Mouse (Mus musculus) inflammation-experienced regulatory T-cells, adult 16 weeks (primary cell): ENCODE data around the gene Ptgdr2. TPM values are rescaled to one million over a fixed set of nuclear protein-coding genes. Genes with fewer than 3 reads are reported as not detected.

Experiments used
- polyA plus RNA-seq: library from polyadenylated mRNA; unstranded; fragments of 100-300 nt; shearing (Covaris generic); gene quantifications from one replicate; pipeline ENCODE4 v1.2.1, GENCODE M21; 2017

Ptgdr2 gene
- polyA plus RNA-seq: not detected

DNA sequence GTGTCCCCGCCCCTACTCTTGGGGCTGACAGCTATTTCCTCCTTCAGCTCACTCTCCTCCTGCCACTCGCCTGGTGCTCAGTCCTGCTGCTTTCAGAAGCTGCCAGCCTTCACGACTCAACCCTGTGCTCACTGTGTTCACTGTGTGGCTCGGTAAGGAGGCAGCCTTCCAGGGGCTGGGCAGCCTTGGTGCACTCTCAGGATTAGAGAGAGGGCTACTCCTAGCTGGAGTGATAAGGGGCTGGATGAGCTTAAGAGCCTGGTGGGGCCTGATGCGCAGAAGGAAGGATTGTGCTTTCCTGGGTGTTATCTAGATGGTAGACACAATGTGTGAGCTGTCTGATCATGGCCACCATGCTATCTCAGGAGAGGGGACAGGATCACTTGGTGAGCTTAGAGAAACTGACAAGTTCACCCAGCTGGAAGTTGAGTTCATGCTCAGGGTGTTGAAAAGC is at the start of gene Ptgdr2:
Gene Ptgdr2, plus strand, starts transcription at position 51 of the 454 bp plus-strand sequence.

DNA sequence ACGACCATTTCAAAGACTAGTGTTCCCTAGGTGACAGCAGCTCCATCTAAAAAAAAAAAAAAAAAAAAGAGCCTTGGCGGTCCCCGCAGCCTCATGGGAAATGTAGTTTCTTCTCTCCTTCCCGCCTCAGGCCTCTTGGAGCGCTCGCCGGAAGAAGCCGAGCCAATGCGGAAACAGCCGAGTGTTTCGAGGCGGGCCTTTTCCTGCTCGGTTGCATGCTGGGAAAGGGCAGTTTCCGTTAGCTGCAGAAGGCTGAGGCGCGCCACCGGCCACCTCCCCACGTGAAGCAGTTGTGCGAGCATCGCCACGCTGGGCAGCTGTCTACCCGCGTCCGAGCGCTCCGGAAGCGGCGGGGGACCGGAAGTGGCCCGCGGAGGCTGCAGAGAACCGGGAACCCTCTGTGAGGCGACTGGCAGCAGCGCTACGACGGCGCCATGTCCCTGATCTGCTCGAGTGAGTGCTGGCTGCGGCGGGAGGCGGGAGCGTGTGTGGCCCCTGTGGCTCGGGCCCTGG is 41.9 kb upstream of the Ptgdr2 start, which contains the start of gene Prpf19:
Gene Prpf19, plus strand, starts transcription at position 216 of the 513 bp plus-strand sequence.

DNA sequence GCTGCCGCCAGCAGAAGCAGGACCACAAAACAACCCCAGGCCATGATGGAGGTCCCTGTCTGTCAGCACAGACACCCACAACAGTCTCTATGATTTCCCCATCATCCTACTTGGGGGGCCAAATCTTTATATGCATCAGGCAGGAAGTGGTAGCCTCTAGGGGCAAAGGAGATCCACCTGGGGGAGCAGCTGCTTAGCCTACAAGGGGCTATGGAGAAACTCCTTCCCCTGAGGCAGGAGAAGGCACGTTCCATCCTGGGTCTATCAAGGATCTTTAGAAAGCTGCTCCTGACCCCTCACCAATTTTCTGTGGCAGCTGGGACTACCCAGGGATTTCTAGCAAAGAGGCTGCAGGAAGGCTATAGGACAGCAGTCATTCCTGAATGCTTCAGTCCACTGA is 16.4 kb upstream of the Ptgdr2 start, which contains the start of gene Zp1:
Gene Zp1, minus strand, starts transcription at position 101 of the 400 bp plus-strand sequence.

DNA sequence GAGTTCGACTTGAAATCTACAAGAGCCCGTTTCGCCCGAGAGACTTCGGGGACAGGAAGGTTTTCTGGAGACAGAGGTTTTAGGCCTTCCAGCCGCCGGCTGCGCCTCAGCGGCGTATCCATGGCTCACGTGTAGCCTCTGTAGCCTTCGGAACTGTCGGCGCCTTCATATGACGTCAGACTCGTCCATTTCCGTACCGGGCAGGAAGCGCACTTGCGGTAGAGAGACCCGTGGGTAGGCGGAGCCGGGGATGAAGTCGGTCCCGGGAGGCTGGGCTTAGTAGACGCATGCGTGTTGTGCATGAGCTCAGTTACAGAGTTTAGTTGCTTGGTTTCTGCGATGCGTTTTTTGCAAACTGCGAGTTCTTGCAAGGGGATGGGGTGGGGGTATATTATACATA is 12.2 kb downstream of the Ptgdr2 start, which contains the start of gene Ccdc86:
Gene Ccdc86, minus strand, starts transcription at position 155 of the 400 bp plus-strand sequence.

DNA sequence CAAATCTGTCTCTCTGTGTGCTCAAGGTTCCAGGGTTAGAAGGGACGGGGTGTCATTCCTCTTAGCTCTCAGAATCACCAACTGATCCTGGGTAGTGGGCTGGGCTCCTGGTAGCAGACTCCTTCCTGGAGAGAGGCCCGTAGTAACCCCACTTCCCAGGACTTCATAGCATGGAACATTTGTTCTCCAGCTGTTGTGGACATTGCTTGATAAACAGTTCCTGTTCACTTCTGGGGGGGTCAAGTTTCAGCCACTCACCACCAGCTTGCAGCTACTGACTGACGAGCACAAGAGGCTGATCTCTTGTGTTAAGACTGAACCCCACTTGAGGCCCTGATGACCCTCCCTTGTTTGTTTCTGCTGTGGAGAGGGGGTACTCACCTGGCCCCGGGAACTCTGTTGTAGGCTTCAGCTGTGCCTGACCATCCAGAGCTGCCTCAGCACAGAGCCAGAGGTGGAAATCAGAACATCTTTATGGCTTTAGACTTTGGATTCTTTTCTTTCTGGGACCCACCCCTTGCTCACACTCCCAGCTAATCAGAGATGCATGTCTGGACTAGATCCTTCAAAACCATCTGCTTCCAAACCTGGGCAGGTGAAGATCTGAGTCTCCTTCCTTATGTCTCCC is 37.4 kb downstream of the Ptgdr2 start, which contains the start of gene Ms4a10:
Gene Ms4a10, minus strand, starts transcription at position 433 of the 628 bp plus-strand sequence.

Other genes starting within 250 kb of the Ptgdr2 start
- gene Vps37c, start 248.4 kb upstream of the Ptgdr2 start, polyA plus RNA-seq: 26.3 TPM
- 569 TPM for gene Cd5, start 198.2 kb upstream of the Ptgdr2 start, polyA plus RNA-seq
- gene Cd6, start 107.1 kb upstream of the Ptgdr2 start, polyA plus RNA-seq: 778 TPM
- 1.9 TPM for gene Slc15a3, start 97.4 kb upstream of the Ptgdr2 start, polyA plus RNA-seq
- 0.46 TPM for gene Tmem132a, start 67.2 kb upstream of the Ptgdr2 start, polyA plus RNA-seq
- gene Tmem109, start 55.2 kb upstream of the Ptgdr2 start, polyA plus RNA-seq: 60.7 TPM
- 76.9 TPM for gene Prpf19, start 41.9 kb upstream of the Ptgdr2 start, polyA plus RNA-seq
- gene Zp1, start 16.5 kb upstream of the Ptgdr2 start, polyA plus RNA-seq: not detected
- gene Ccdc86, start 12.1 kb downstream of the Ptgdr2 start, polyA plus RNA-seq: 20.5 TPM
- not detected for gene Ms4a10, start 37.5 kb downstream of the Ptgdr2 start, polyA plus RNA-seq
- gene Ms4a15, start 56.1 kb downstream of the Ptgdr2 start, polyA plus RNA-seq: not detected
- gene Ms4a18, start 80.9 kb downstream of the Ptgdr2 start, polyA plus RNA-seq: not detected
- gene Ms4a8a, start 143.9 kb downstream of the Ptgdr2 start, polyA plus RNA-seq: 0.24 TPM
- gene 1700017D01Rik, start 193.7 kb downstream of the Ptgdr2 start, polyA plus RNA-seq: not detected
- not detected for gene 1700025F22Rik, start 228.2 kb downstream of the Ptgdr2 start, polyA plus RNA-seq